Mouse (Mus musculus): ENCODE measurements around the gene 4930407I10Rik.

- TF ChIP-seq GATA1 (IDR thresholded peaks at IDR 0.05; ENCODE audit: low read length) (no peak), TAL1 (IDR thresholded peaks at IDR 0.05; ENCODE audit: low read length) (no peak)
These were observed 41.5 kb upstream of the 4930407I10Rik start for GRCm38 (mm10) chr15:82017461-82017860.

Data from erythroblast, embryonic 14.5 days (primary cell).